Mouse (Mus musculus) CH12.LX (cell line): ENCODE measurements around the gene Tnfaip8l1.

Experiments used
- CTCF ChIP-seq, 2 experiments: IDR thresholded peaks in 1 of 2; conservative IDR thresholded peaks in 1 of 2; 2 replicates each; pipeline ENCODE4 v1.5.1; 2011 to 2012; ENCODE audit warnings: low read depth in 2 of 2, low read length in 2 of 2, improper control_type of control experiment in 1 of 2, inconsistent platforms in 1 of 2, mild to moderate bottlenecking in 1 of 2, moderate library complexity in 1 of 2
- E2F4 ChIP-seq: IDR thresholded peaks from 2 replicates; pipeline ENCODE4 v1.6.1; 2011; ENCODE audit warnings: low read depth, low read length, improper control_type of control experiment; ENCODE audit not compliant: insufficient replicate concordance
- EP300 ChIP-seq: IDR thresholded peaks from 2 replicates; pipeline ENCODE4 v1.6.1; 2011; ENCODE audit warnings: low read length, improper control_type of control experiment
- GABPA ChIP-seq: IDR thresholded peaks from 2 replicates; pipeline ENCODE4 v1.6.1; 2012; ENCODE audit warnings: low read depth, low read length, improper control_type of control experiment, inconsistent platforms; ENCODE audit not compliant: insufficient replicate concordance
- HCFC1 ChIP-seq: IDR thresholded peaks from 2 replicates; pipeline ENCODE4 v1.6.1; 2012; ENCODE audit warnings: low read depth, mild to moderate bottlenecking, inconsistent platforms, low read length, improper control_type of control experiment
- KAT2A ChIP-seq: IDR thresholded peaks from 2 replicates; pipeline ENCODE4 v1.6.1; 2012; ENCODE audit warnings: low read length, improper control_type of control experiment, inconsistent platforms; ENCODE audit not compliant: insufficient replicate concordance
- MAX ChIP-seq: IDR thresholded peaks from 2 replicates; pipeline ENCODE4 v1.6.1; 2011; ENCODE audit warnings: low read length, improper control_type of control experiment
- MEF2A ChIP-seq: IDR thresholded peaks from 2 replicates; pipeline ENCODE4 v1.6.1; 2014; ENCODE audit warnings: low read depth, mild to moderate bottlenecking, inconsistent platforms, low read length, improper control_type of control experiment, borderline replicate concordance
- POLR2A ChIP-seq: IDR thresholded peaks from 2 replicates; pipeline ENCODE4 v1.6.1; 2011; ENCODE audit warnings: low read depth, mild to moderate bottlenecking, improper control_type of control experiment, low read length
- UBTF ChIP-seq: IDR thresholded peaks from 2 replicates; pipeline ENCODE4 v1.6.1; 2012; ENCODE audit warnings: low read depth, mild to moderate bottlenecking, inconsistent platforms, low read length, improper control_type of control experiment, moderate library complexity

- TF ChIP-seq E2F4: no peak
- TF ChIP-seq GABPA: no peak
- no peak for TF ChIP-seq UBTF
- no peak for TF ChIP-seq EP300
- no peak for TF ChIP-seq MEF2A
- TF ChIP-seq POLR2A: no peak
- no peak for TF ChIP-seq CTCF (conservative IDR thresholded peaks at IDR 0.05 in 1 of 2, IDR thresholded peaks at IDR 0.05 in 1 of 2; ENCODE audit: low read depth in 2 of 2, low read length in 2 of 2)
- TF ChIP-seq KAT2A: no peak
- no peak for TF ChIP-seq MAX
- no peak for TF ChIP-seq HCFC1
Observed at GRCm38 (mm10) chr17:56164510-56164909, 2.2 kb downstream of the Tnfaip8l1 start.
